Mouse (Mus musculus) liver, embryonic 11.5 days (tissue): ENCODE measurements around the gene Ifit1bl2. TPM values are rescaled to one million over a fixed set of nuclear protein-coding genes. Genes with fewer than 3 reads are reported as not detected.
"Not testable (repeated sequence)": the region's sequence is repeated elsewhere in the genome, so short reads cannot be mapped to it uniquely, and the experiment has no call there.

ENCODE experiments used
- ATAC-seq: fragments of 200-750 bp; cut with Nextera tagmentation; replicated peaks from 2 replicates; pipeline ENCODE4 v1.8.0; 2017; ENCODE audit warnings: moderate number of reproducible peaks, mild to moderate bottlenecking, moderate TSS enrichment, moderate library complexity; ENCODE audit not compliant: low FRiP score
- DNase-seq: peaks from one replicate; pipeline ENCODE4 v3.0.0-alpha.2; 2017; ENCODE audit warnings: low spot score
- H3K27ac ChIP-seq: fragments of 300-500 bp; sonication (generic); 2 replicates; pipeline ENCODE4 v1.5.1; 2014; ENCODE audit warnings: mild to moderate bottlenecking, low read depth, low read length, control low read depth
- H3K27me3 ChIP-seq: fragments of 300-500 bp; sonication (generic); replicated peaks from 2 replicates; pipeline ENCODE4 v1.6.1; 2014; ENCODE audit warnings: low read length, mixed read lengths; ENCODE audit not compliant: control insufficient read depth, insufficient read depth
- H3K36me3 ChIP-seq: fragments of 300-500 bp; sonication (generic); 2 replicates; pipeline ENCODE4 v1.6.1; 2014; ENCODE audit warnings: mild to moderate bottlenecking, low read length, moderate library complexity, mixed read lengths; ENCODE audit not compliant: control insufficient read depth, insufficient read depth
- H3K4me1 ChIP-seq: fragments of 300-500 bp; sonication (generic); replicated peaks from 2 replicates; pipeline ENCODE4 v1.6.1; 2014; ENCODE audit warnings: low read length, mixed read lengths; ENCODE audit not compliant: control insufficient read depth, insufficient read depth
- H3K4me2 ChIP-seq: fragments of 300-500 bp; sonication (generic); 2 replicates; pipeline ENCODE4 v1.6.1; 2014; ENCODE audit warnings: mild to moderate bottlenecking, control low read depth, moderate library complexity
- H3K4me3 ChIP-seq: fragments of 300-500 bp; sonication (generic); 2 replicates; pipeline ENCODE4 v1.5.1; 2014; ENCODE audit warnings: low read depth, low read length, control low read depth
- H3K9ac ChIP-seq: fragments of 300-500 bp; sonication (generic); 2 replicates; pipeline ENCODE4 v1.6.1; 2014; ENCODE audit warnings: low read depth, low read length, control low read depth
- H3K9me3 ChIP-seq: fragments of 300-500 bp; sonication (generic); 2 replicates; pipeline ENCODE4 v1.6.1; 2016; ENCODE audit warnings: low read length, inconsistent platforms, mixed read lengths; ENCODE audit not compliant: control insufficient read depth
- WGBS: fragments of 180-500 bp; shearing (Covaris S2); extraction: QIAGEN DNeasy Blood & Tissue Kit; methylation state at CpG from one replicate; pipeline ENCODE4 v1.1.7; 2014; 5-methylcytosine and 5-hydroxymethylcytosine counted together
- polyA plus RNA-seq: library from polyadenylated mRNA; unstranded; fragments of >200 nt; fragmentation: Nextera tagmentation; extraction: Ambion mirVana; gene quantifications from 2 replicates; pipeline ENCODE4 v1.2.1, GENCODE M21; 2014

Ifit1bl2 gene
- polyA plus RNA-seq, 1 experiment from 2014 or later: not detected

DNA sequence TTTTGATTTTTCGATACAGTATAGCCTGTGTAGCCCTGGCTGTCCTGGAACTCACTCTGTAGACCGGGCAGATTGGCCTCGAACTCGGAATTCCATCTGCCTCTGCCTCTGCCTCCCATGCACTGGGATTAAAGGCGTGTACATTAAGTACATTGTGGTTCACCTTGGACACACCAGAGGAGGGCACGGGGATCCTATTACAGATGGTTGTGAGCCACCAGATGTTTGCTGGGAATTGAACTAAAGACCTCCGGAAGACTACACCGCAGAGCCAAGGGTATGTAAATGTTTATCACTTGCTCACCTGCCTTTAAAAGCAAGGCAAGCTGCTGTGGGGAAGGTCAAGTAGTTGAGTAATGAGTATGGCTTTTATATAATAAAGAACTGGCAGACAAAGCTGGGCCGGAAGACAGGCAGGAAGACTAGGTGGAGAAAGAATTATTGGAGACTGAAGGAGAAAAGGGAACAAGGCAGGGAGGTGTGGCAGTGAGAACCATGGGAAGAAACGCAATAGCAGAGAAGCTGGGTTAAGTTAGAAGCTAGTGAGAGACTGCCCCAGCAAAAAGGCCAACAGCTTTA lies 14.8 kb upstream of the Ifit1bl2 start:
- Histone ChIP-seq H3K27ac (peak overlapping the region; percentile 65; the same call in 1 of the 2 replicates), H3K4me3 (no peak overlapping the region), H3K36me3 (no peaks in the 10 kb centered on the region), H3K9me3 (no peaks in the 10 kb centered on the region), H3K4me2 (no peak overlapping the region), H3K27me3 (no peaks in the 10 kb centered on the region), H3K9ac (no peak overlapping the region), H3K4me1 (peaks cover 15% of the 10 kb centered on the region)
- ATAC-seq (no peak), DNase-seq (no peak)
- 84% methylated on average over 10 of the region's 10 CpGs for WGBS

DNA sequence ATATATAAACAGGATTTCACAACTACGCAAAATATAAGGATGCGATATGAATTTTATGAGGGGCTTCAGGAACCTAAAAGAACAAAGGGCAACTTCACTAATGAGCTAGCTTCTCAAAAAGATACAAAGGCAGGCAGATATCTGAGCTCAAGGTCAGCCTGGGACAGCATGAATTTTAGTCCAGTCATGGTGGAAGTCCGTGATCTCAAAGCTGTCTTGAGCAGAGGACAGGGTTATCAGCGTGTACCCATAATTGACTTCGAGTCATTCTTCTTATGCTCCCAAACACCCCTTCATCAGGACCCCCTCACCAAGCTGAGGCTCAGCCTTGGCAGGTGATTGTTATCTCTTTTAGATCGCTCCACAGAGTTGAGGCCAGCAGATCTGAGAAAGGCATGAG lies 10.5 kb upstream of the Ifit1bl2 start:
- ATAC-seq (no peak), DNase-seq (no peak)
- Histone ChIP-seq H3K27me3 (no peaks in the 10 kb centered on the region), H3K4me1 (peaks cover 4% of the 10 kb centered on the region), H3K27ac (no peak overlapping the region), H3K9me3 (no peaks in the 10 kb centered on the region), H3K36me3 (no peaks in the 10 kb centered on the region), H3K4me2 (no peak overlapping the region), H3K9ac (no peak overlapping the region), H3K4me3 (no peak overlapping the region)
- WGBS: 65% methylated on average over 6 of the region's 6 CpGs

DNA sequence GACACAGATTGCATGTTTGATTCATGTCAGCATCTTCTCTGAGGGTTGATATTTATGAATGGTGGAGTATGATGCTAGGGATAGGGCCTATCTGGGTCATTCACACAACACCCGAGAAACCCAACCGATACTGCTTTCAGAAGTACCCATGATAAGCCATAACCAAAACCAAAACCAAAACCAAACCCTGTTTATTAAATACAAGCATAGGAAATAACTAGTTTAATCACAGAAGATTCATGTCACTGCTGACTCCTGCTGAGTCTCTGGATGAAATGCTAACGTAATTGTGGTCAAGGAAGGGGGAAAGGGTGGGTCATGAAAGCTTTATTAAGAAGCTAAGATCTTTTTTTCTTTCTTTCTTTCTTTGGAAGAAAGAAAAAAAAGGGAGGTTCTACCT lies 9.7 kb upstream of the Ifit1bl2 start:
- H3K4me1 ChIP-seq: no peaks in the 10 kb centered on the region
- no peak overlapping the region for H3K4me2 ChIP-seq
- no peak overlapping the region for H3K27ac ChIP-seq
- ATAC-seq (no peak), DNase-seq (no peak)
- H3K27me3 ChIP-seq: no peaks in the 10 kb centered on the region
- 80% methylated on average over 3 of the region's 3 CpGs for WGBS
- H3K4me3 ChIP-seq: no peak overlapping the region
- no peaks in the 10 kb centered on the region for H3K36me3 ChIP-seq
- H3K9ac ChIP-seq: no peak overlapping the region
- H3K9me3 ChIP-seq: no peaks in the 10 kb centered on the region

DNA sequence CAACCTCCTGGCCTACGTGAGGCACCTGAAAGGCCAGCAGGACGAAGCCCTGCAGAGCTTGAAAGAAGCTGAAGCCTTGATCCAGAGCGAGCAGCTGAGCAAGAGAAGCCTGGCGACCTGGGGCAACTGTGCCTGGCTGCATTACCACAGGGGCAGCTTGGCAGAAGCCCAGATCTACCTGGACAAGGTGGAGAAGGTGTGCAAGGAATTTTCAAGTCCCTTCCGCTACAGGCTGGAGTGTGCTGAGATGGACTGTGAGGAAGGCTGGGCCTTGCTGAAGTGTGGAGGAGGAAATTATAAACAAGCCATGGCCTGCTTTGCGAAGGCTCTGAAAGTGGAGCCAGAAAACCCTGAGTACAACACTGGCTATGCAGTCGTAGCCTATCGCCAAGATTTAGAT lies 7.1 kb upstream of the Ifit1bl2 start:
- H3K4me3 ChIP-seq, H3K4me2 ChIP-seq, DNase-seq, H3K4me1 ChIP-seq, H3K9me3 ChIP-seq, H3K27ac ChIP-seq, H3K36me3 ChIP-seq, H3K27me3 ChIP-seq, ATAC-seq, H3K9ac ChIP-seq: not testable (repeated sequence)
- 86% methylated on average over 8 of the region's 8 CpGs for WGBS

DNA sequence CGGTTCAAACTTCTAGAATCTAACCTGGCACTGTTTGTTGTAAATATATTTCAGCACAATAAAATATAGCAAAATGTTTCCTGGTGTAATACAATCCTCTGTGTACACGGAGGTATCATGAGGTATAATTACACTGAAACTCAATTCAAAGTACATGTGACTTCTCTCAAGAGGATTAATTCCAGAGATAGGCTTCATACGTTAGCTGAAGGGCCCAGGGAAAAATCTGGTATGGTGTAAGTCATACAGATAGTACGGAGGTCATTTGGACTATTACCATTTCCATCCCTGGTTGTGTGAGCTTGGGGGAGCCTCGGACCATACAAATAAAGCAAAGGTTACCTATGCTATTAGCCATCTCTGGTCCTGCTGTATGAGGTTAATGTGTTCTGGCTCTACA lies 2.1 kb upstream of the Ifit1bl2 start:
- Histone ChIP-seq H3K36me3 (no peaks in the 10 kb centered on the region), H3K27ac (no peak overlapping the region), H3K27me3 (no peaks in the 10 kb centered on the region), H3K4me1 (no peaks in the 10 kb centered on the region), H3K9ac (no peak overlapping the region), H3K4me2 (no peak overlapping the region), H3K4me3 (no peak overlapping the region), H3K9me3 (no peaks in the 10 kb centered on the region)
- 71% methylated on average over 5 of the region's 5 CpGs for WGBS
- ATAC-seq (no peak), DNase-seq (no peak)

DNA sequence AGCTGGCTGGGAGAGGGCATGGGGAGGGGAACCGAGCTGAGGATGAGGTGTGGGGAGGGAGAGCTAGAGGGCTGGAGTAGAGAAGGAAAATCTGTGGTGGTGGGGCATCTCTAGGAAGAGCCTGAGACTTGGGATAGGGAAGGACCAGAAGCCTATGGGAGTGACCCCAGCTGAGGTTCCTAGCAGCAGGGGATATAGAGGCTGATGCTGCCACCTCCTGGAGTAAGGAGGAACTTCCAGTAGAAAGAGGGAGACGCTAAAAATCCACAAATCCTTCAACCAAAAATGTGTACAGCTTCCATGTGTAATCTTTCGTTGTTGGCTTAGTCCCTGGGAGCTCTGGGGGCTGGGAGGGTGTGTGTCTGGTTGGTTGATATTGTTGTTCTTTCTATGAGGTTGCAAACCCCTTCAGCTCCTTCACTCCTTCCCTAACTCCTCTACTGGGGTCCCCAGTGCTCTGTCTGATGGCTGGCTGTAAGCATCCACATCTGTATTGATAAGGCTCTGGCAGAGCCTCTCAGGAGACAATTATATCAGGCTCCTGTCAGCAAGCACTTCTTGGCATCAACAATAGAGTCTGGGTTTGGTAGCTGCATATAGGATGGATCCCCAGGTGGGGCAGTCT lies 3.5 kb downstream of the Ifit1bl2 start:
- ATAC-seq (peak; percentile 56; the same call in 1 of the 2 replicates), DNase-seq (no peak)
- Histone ChIP-seq H3K27me3 (no peaks in the 10 kb centered on the region), H3K9me3 (no peaks in the 10 kb centered on the region), H3K4me2 (no peak overlapping the region), H3K9ac (no peak overlapping the region), H3K4me1 (no peaks in the 10 kb centered on the region), H3K36me3 (no peaks in the 10 kb centered on the region), H3K27ac (no peak overlapping the region), H3K4me3 (no peak overlapping the region)
- 12% methylated on average over 3 of the region's 3 CpGs for WGBS

DNA sequence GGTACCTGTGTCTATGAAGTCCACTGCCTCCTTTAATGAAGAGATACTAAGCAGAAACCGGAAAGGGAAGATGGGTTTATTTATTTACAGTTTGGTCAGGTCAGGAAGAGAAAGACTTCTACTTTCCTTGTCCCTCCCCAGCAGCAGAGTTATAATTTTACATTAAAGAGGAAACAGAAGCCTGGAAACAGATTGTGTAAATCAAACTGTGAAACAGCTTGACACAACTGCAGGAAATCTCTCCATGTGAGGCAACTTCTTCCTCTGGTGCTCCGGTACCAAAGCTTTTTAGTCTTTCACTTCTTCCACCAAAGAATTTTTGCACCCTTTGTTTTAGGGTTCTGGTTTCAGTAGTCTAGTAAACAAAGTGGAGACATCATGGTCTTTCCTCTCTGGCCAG lies 7.1 kb downstream of the Ifit1bl2 start:
- Histone ChIP-seq H3K36me3 (no peaks in the 10 kb centered on the region), H3K4me1 (no peaks in the 10 kb centered on the region), H3K4me3 (no peak overlapping the region), H3K9ac (no peak overlapping the region), H3K27ac (no peak overlapping the region), H3K4me2 (no peak overlapping the region), H3K9me3 (no peaks in the 10 kb centered on the region), H3K27me3 (no peaks in the 10 kb centered on the region)
- 49% methylated on average over 2 of the region's 2 CpGs for WGBS
- ATAC-seq (no peak), DNase-seq (no peak)

DNA sequence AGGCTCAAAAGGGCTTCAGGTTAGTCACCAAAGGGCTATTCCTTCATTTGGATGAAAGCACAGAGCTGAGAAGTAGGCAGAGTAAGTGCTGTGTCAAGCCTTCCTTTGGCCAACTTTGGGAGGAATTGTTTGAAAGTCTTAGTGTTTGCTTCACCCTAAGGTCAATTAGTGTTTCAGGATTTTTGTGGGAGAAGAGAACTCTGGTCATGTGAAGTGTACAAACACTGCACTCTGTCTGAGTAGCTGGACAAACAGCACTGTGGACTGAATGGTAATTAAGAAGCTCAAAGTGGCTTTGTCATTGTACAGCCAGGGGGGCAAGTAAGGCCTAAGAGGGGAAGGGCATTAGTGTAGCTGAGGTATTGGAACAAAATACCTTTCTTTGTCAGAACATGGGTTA lies 9.1 kb downstream of the Ifit1bl2 start:
- no peak for DNase-seq

DNA sequence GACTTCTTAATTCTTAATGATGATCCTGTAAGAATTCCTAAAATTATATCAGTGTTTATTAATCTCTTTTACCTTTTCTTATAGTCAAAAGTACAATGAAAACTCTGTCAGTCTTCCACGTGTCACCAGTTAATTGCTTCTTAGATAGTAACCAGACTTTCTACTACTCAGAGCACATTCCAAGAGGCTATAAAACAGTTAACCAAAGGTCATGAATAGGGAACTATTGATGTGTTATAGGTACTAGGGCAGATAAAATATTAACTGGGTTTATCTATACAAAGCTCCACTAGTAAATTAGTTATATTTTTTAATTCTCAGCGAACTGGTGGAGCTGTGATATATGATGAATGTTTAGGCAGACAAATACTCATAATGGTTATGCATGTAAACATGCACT lies 13.0 kb downstream of the Ifit1bl2 start:
- no peaks in the 10 kb centered on the region for H3K9me3 ChIP-seq
- WGBS: 58% methylated on average over 2 of the region's 2 CpGs
- no peaks in the 10 kb centered on the region for H3K36me3 ChIP-seq
- no peak overlapping the region for H3K4me2 ChIP-seq
- H3K4me1 ChIP-seq: no peaks in the 10 kb centered on the region
- H3K9ac ChIP-seq: no peak overlapping the region
- no peak for DNase-seq
- no peak overlapping the region for H3K27ac ChIP-seq
- no peak for ATAC-seq
- H3K4me3 ChIP-seq: no peak overlapping the region
- H3K27me3 ChIP-seq: no peaks in the 10 kb centered on the region

More for the DNA sequence above, 9.1 kb downstream of the Ifit1bl2 start:
- Histone ChIP-seq H3K9me3 (no peaks in the 10 kb centered on the region), H3K4me3 (no peak overlapping the region), H3K36me3 (no peaks in the 10 kb centered on the region), H3K4me2 (no peak overlapping the region), H3K9ac (no peak overlapping the region), H3K27me3 (no peaks in the 10 kb centered on the region), H3K27ac (no peak overlapping the region), H3K4me1 (no peaks in the 10 kb centered on the region)
- no peak for ATAC-seq
